Mouse (Mus musculus): ENCODE results near the gene Pigk.

DNA sequence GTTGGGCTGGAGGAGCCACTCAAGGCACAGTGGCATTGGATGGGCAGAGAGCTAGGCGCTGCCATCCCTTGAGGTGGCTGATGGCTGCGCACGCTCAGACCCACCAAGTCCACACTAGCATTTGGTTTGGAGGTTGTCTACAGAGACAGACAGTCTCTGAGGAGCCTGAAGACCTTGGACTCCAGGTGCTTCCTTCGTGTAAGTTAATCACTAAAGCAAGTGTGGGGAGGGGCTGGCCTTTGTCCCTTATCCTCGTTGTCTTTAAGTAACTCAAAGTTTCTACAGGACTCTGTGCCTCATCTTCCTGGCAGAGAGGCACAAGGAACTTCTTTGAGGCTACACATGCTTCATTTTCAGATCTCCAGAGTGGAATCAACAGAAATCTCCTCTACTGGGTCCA lies 15.9 kb upstream of the Pigk start:
- TF ChIP-seq CTCF (conservative IDR thresholded peaks at IDR 0.05; ENCODE audit: low read length) = no peak
- no peak for TF ChIP-seq POU5F1 (IDR thresholded peaks at IDR 0.05; ENCODE audit: borderline replicate concordance, low read length)
- no peak for TF ChIP-seq NANOG (IDR thresholded peaks at IDR 0.05; ENCODE audit: borderline replicate concordance, low read length)
